Mouse (Mus musculus) adipocyte (in vitro differentiated cells): Measurements from ENCODE around the gene Ccdc150.

Experiments used
- DNase-seq: peaks from one replicate; pipeline ENCODE4 v3.0.0-alpha.2; 2016; ENCODE audit warnings: low spot score

Gene Ccdc150

GRCm38 (mm10) chr1:54250158-54250866 is at the start of gene Ccdc150:
Gene Ccdc150, plus strand, starts transcription at chr1:54250683.
- peak; percentile 99 for DNase-seq

DNA sequence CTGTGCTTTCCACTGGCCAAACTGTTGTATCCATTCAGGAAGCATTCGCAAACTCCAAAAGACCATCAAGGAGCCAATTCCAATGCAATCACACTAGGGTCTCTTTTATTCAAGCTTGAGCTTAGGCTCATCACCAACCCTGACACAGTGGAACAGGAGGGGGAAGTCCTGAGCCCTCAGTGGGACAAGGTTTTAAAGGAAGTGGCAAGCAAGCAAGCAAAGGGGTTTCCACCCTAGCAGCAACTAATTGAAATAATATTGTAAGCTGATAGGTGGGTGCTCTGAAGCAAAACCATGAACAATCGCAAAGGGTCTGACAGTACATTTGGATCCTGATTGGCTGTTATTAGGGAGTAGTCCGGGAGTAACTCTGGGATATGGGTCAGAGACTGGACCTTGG is 30.2 kb upstream of the Ccdc150 start:
- DNase-seq, result no peak

DNA sequence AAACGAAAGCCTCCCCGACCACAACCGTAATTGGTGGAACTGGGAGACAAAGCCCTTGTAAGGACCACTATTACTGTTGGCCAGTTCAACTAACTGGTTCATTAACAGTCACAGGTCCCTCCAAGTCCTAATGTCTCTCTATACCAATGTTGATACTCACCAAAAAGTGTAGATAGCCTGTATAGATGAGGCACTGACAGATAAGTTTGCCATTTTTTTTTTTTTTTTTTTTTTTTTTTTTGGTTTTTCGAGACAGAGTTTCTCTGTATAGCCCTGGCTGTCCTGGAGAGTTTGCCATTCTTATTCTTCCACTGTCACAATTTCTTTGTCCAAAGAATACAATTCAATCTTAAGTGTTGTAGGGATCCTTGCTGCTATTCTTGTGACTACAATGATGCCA is 7.8 kb upstream of the Ccdc150 start:
- no peak for DNase-seq

- DNase-seq, result no peak
Measured at GRCm38 (mm10) chr1:54275552-54275951, 25.1 kb downstream of the Ccdc150 start.

GRCm38 (mm10) chr1:54279628-54280027 is 29.1 kb downstream of the Ccdc150 start:
- no peak for DNase-seq

DNA sequence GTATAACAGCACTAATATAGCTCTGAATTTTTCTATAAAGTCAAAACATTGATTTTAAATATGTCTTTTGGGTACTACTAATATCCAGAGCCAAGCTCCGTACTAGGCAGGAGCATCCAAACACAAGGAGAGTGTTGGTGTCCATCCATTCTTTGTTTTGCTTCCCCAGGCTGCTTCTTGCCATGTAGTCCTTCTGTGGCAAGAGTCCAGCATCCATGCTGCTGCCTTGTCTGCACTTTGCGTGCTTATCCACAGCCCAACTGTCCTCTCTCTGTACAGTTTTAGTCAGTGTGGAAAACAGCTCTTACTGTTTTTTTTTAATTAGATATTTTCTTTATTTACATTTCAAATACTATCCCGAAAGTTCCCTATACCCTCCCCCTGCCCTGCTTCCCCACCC is 30.2 kb downstream of the Ccdc150 start:
- DNase-seq, result no peak

GRCm38 (mm10) chr1:54306404-54306803 is 55.9 kb downstream of the Ccdc150 start:
- DNase-seq, result no peak

DNA sequence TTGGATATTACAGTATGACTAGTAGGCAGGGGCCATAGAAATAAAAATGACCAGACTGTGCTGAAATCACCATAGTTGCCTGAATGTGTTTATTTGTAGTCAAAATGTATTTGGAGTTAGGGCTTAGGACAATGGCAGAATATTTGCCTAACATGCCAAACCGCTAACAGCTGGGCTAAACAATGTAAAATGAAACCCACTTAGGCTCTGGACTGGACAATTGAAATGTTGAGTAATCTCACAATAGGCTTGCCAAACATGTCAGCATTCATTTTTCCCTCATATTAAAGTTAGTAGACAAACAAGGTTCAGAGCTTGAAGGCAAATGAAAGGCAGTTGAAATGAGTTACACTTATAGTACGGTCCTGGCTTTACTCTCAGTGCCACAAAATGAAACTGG is 76.2 kb downstream of the Ccdc150 start:
- DNase-seq, result peak; percentile 57

GRCm38 (mm10) chr1:54327876-54328545 is 77.5 kb downstream of the Ccdc150 start:
- no peak for DNase-seq

- DNase-seq, result peak; percentile 67
Measured at GRCm38 (mm10) chr1:54332988-54333387, 82.5 kb downstream of the Ccdc150 start.

DNA sequence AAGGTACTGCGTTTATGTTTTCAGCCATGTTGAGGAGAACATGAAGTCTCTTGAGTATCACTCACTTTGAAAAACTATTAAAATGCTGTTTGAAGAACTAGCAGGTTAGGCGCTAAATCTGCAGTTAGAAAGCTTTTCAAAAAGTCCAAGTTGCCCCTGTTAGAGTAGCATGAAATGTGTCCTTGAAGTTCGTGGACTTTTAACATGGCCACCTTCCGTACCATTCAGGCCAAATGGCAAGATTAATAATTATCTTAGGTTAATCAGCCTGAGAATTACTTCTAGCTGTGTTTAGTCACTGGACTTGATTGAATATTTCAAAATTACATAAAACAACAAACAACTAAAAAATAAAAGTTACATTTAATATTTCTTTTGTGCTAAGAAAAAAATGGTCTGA is 104.3 kb downstream of the Ccdc150 start:
- no peak for DNase-seq

DNA sequence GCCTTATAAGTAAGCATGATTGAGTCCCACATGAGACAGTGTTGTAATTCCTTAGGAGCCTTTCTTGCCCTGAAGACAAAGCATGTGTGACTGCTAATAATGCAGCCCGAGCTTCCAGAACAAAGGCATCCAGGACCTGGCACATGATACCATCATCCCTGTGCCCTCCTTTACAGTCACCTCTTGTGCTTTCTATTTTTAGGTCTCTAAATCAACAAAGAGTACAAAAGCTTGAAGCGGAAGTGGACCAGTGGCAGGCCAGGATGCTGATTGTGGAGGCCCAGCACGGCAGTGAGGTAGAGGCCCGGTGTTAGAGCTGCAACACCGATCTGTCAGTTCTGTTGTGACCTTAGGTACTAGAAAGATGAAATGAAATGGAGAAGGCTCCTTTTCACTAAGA is 105.0 kb downstream of the Ccdc150 start:
- no peak for DNase-seq

DNA sequence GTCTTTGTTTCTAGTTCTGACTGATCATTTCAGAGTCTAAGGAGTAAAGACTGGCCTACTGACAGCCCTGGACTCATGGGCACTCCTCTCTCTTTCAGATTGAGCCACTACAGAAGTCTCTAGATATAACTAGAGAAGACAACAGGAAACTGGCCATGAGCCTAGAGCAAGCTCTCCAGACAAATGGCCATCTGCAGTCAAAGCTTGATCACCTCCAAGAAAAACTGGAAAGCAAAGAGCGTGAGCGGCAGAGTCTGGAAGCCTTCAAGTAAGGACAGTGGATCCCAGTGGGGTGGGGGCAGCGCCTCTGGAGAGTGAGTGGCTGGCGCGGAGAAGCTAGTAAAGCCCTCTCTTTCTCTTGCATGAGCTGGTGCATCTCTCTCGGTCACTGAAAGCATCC is 106.1 kb downstream of the Ccdc150 start:
- DNase-seq, result no peak

GRCm38 (mm10) chr1:54377506-54378051 is 127.1 kb downstream of the Ccdc150 start:
- peak; percentile 97 for DNase-seq

- peak; percentile 87 for DNase-seq
Measured at GRCm38 (mm10) chr1:54380978-54381914, 130.8 kb downstream of the Ccdc150 start.

DNA sequence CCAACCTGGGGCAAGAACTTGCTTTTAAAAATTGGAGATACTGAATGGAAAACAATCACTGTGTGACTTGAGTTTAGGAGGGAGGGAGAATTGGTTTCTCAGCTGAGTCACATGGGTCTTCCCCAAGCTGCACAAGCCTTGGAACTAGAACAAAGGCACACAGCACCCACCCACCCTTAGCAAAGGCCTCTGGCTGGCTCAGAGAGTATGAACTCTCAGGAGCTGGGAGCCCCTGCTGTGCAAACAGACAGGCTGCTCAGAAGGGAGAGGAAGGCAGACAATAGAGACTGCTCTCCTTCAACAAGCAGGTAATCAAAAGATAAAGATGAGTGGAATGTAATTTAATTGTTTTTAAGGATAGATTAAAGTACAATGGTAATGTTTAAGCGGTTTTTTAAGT is 133.7 kb downstream of the Ccdc150 start:
- DNase-seq, result no peak

GRCm38 (mm10) chr1:54402736-54403135 is 152.3 kb downstream of the Ccdc150 start:
- no peak for DNase-seq
